Mouse (Mus musculus): ENCODE data around the gene Nfe2l2. TPM values are rescaled to one million over a fixed set of nuclear protein-coding genes. Genes with fewer than 3 reads are reported as not detected.

Nfe2l2 gene
- polyA plus RNA-seq, 1 experiment from 2014 or later, result 52.9 TPM

GRCm38 (mm10) chr2:75632721-75633181 lies 71.7 kb downstream of the Nfe2l2 start:
- no peak overlapping the region for H3K9ac ChIP-seq (ENCODE audit: low read depth, low read length)
- H3K27me3 ChIP-seq (replicated peaks; ENCODE audit: control insufficient read depth, insufficient read depth, low read length), result no peaks in the 10 kb centered on the region
- H3K36me3 ChIP-seq (ENCODE audit: control insufficient read depth, insufficient read depth, low read length), result no peaks in the 10 kb centered on the region
- H3K4me1 ChIP-seq (ENCODE audit: control insufficient read depth, insufficient read depth, low read length), result 0 out of 2 replicates have a peak, but pooled peaks cover 3% of the 10 kb centered on the region
- no peak overlapping the region for H3K4me3 ChIP-seq (ENCODE audit: low read depth, low read length)
- no peak overlapping the region for H3K27ac ChIP-seq (replicated peaks; ENCODE audit: low read depth, low read length)
- DNase-seq (ENCODE audit: low spot score) (no peak), ATAC-seq (ENCODE audit: low read depth) (no peak)
- no peak overlapping the region for H3K4me2 ChIP-seq (ENCODE audit: low read depth, low read length)
- no peaks in the 10 kb centered on the region for H3K9me3 ChIP-seq (ENCODE audit: control insufficient read depth, low read length)
- 87% methylated on average over 12 of the region's 12 CpGs for WGBS

GRCm38 (mm10) chr2:75632043-75632442 lies 72.4 kb downstream of the Nfe2l2 start:
- ATAC-seq (ENCODE audit: low read depth), result no peak
- no peak overlapping the region for H3K27ac ChIP-seq (replicated peaks; ENCODE audit: low read depth, low read length)
- 0 out of 2 replicates have a peak, but pooled peaks cover 3% of the 10 kb centered on the region for H3K4me1 ChIP-seq (ENCODE audit: control insufficient read depth, insufficient read depth, low read length)
- DNase-seq (ENCODE audit: low spot score), result no peak
- H3K9ac ChIP-seq (ENCODE audit: low read depth, low read length), result no peak overlapping the region
- no peak overlapping the region for H3K4me3 ChIP-seq (ENCODE audit: low read depth, low read length)
- no peaks in the 10 kb centered on the region for H3K9me3 ChIP-seq (ENCODE audit: control insufficient read depth, low read length)
- H3K27me3 ChIP-seq (replicated peaks; ENCODE audit: control insufficient read depth, insufficient read depth, low read length), result no peaks in the 10 kb centered on the region
- H3K4me2 ChIP-seq (ENCODE audit: low read depth, low read length), result no peak overlapping the region
- H3K36me3 ChIP-seq (ENCODE audit: control insufficient read depth, insufficient read depth, low read length), result no peaks in the 10 kb centered on the region
- WGBS, result 81% methylated on average over 6 of the region's 6 CpGs

GRCm38 (mm10) chr2:75631421-75631820 lies 73.0 kb downstream of the Nfe2l2 start:
- no peaks in the 10 kb centered on the region for H3K36me3 ChIP-seq (ENCODE audit: control insufficient read depth, insufficient read depth, low read length)
- no peak overlapping the region for H3K27ac ChIP-seq (replicated peaks; ENCODE audit: low read depth, low read length)
- H3K4me2 ChIP-seq (ENCODE audit: low read depth, low read length), result no peak overlapping the region
- 62% methylated on average over 6 of the region's 6 CpGs for WGBS
- H3K9me3 ChIP-seq (ENCODE audit: control insufficient read depth, low read length), result no peaks in the 10 kb centered on the region
- H3K27me3 ChIP-seq (replicated peaks; ENCODE audit: control insufficient read depth, insufficient read depth, low read length), result no peaks in the 10 kb centered on the region
- H3K9ac ChIP-seq (ENCODE audit: low read depth, low read length), result no peak overlapping the region
- DNase-seq (ENCODE audit: low spot score) (no peak), ATAC-seq (ENCODE audit: low read depth) (no peak)
- 0 out of 2 replicates have a peak, but pooled peaks cover 3% of the 10 kb centered on the region for H3K4me1 ChIP-seq (ENCODE audit: control insufficient read depth, insufficient read depth, low read length)
- no peak overlapping the region for H3K4me3 ChIP-seq (ENCODE audit: low read depth, low read length)

DNA sequence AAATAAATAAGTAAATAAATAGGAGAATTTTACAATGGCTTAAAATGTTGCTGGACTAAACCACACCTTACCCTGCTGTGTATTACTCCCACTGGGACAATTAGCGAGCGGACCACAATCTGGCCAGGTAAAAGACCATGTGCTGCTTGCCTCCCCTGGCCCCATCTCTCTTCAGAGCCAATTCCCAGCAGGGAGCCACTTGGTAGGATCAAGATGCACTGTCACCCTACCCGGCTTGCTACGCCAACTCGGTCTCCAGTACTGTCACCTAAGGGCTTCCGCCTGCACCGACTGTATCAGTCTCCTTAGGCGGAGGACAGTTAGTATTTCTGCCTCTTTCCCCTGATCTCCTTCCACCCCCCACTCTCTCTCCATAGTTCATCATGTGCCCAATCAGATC lies 76.0 kb downstream of the Nfe2l2 start:
- Histone ChIP-seq H3K27me3 (replicated peaks; ENCODE audit: control insufficient read depth, insufficient read depth, low read length) (no peaks in the 10 kb centered on the region), H3K36me3 (ENCODE audit: control insufficient read depth, insufficient read depth, low read length) (no peaks in the 10 kb centered on the region), H3K4me1 (ENCODE audit: control insufficient read depth, insufficient read depth, low read length) (no peaks in the 10 kb centered on the region), H3K27ac (replicated peaks; ENCODE audit: low read depth, low read length) (no peak overlapping the region), H3K4me2 (ENCODE audit: low read depth, low read length) (no peak overlapping the region), H3K9me3 (ENCODE audit: control insufficient read depth, low read length) (no peaks in the 10 kb centered on the region), H3K4me3 (ENCODE audit: low read depth, low read length) (no peak overlapping the region), H3K9ac (ENCODE audit: low read depth, low read length) (no peak overlapping the region)
- ATAC-seq (ENCODE audit: low read depth), result 0 out of 2 replicates have a peak, but pooled peaks have one; percentile 50
- DNase-seq (ENCODE audit: low spot score), result no peak
- 88% methylated on average over 8 of the region's 8 CpGs for WGBS

DNA sequence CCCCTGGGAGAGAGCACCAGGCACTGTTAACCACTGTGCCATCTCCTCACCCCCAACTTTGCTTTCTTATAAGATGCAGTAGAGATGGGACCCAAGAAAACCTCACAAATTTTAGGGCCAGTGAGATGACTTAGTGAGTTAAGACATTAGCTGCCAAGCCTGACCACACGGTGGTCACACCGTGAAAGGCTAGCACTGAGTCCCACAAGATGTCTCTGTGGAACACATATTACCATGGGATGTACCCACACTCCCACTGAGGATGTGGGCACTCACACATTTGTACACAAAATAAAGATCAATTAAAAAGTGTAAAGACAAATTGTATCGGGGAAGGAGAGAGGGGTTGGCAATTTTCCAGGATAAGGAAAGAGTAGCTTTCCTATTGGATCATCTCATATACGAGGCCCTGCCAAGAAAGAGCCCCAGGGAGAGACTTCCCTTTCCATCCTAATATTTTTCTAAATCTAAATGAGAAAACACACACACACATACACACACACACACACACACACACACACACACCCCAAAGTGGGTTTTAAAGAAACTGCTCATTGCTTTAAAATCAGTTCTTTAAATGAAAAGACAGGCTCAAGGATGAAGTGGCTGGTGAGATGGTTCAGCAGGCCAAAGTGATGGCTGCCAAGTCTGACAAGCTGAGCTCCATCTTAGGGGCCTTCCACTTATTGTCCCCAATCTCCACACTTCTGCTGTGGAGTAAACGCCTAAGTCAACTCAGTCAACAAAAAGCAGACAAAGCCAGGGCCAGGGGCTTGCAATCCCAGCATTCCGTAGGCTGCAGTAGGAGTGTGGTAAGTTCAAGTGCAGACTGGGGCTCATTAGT lies 77.6 kb downstream of the Nfe2l2 start:
- H3K36me3 ChIP-seq (ENCODE audit: control insufficient read depth, insufficient read depth, low read length), result no peaks in the 10 kb centered on the region
- no peaks in the 10 kb centered on the region for H3K4me1 ChIP-seq (ENCODE audit: control insufficient read depth, insufficient read depth, low read length)
- WGBS, result 66% methylated on average over 6 of the region's 6 CpGs
- H3K4me3 ChIP-seq (ENCODE audit: low read depth, low read length), result no peak overlapping the region
- no peak overlapping the region for H3K27ac ChIP-seq (replicated peaks; ENCODE audit: low read depth, low read length)
- H3K27me3 ChIP-seq (replicated peaks; ENCODE audit: control insufficient read depth, insufficient read depth, low read length), result no peaks in the 10 kb centered on the region
- H3K4me2 ChIP-seq (ENCODE audit: low read depth, low read length), result no peak overlapping the region
- DNase-seq (ENCODE audit: low spot score) (peak; percentile 52), ATAC-seq (ENCODE audit: low read depth) (no peak)
- no peaks in the 10 kb centered on the region for H3K9me3 ChIP-seq (ENCODE audit: control insufficient read depth, low read length)
- H3K9ac ChIP-seq (ENCODE audit: low read depth, low read length), result no peak overlapping the region

Small RNA genes within 50 kb of the gene (microRNA-seq; reads per million reads assigned to microRNA genes)
- not detected for gene Gm24574 (ENCODE audit: borderline number of aligned reads)

Other genes starting within 250 kb of the Nfe2l2 start
- gene Hnrnpa3, start 45.4 kb downstream of the Nfe2l2 start, polyA plus RNA-seq (2014; fragmentation: Nextera tagmentation; extraction: Ambion mirVana), result 210 and 211 TPM in 2 replicates
- 32.5 and 37.2 TPM in 2 replicates for gene Agps, start 127.5 kb upstream of the Nfe2l2 start, polyA plus RNA-seq (2014; fragmentation: Nextera tagmentation; extraction: Ambion mirVana)
- gene Ttc30b, start 233.9 kb upstream of the Nfe2l2 start, polyA plus RNA-seq (2014; fragmentation: Nextera tagmentation; extraction: Ambion mirVana), result 14.8 and 15.0 TPM in 2 replicates